Mouse (Mus musculus) monocyte, adult 5-6 weeks (primary cell): Measurements from ENCODE around the gene Capn7. TPM values are rescaled to one million over a fixed set of nuclear protein-coding genes. Genes with fewer than 3 reads are reported as not detected.

Experiments used
- ATAC-seq: fragments of 153-309, 156-312 bp; replicated peaks from 2 replicates; pipeline ENCODE4 v1.8.0; 2017; ENCODE audit warnings: mild to moderate bottlenecking; ENCODE audit not compliant: low TSS enrichment, insufficient number of reproducible peaks, severe bottlenecking, poor library complexity, low FRiP score
- total RNA-seq: library from RNA; stranded (forward); fragments of 200-1000, 200-491, 200-594 nt; gene quantifications from 3 replicates; pipeline ENCODE4 v1.2.3, GENCODE M21; 2017

The Capn7 gene
- total RNA-seq, 1 experiment from 2014 or later: 73.5 TPM

DNA sequence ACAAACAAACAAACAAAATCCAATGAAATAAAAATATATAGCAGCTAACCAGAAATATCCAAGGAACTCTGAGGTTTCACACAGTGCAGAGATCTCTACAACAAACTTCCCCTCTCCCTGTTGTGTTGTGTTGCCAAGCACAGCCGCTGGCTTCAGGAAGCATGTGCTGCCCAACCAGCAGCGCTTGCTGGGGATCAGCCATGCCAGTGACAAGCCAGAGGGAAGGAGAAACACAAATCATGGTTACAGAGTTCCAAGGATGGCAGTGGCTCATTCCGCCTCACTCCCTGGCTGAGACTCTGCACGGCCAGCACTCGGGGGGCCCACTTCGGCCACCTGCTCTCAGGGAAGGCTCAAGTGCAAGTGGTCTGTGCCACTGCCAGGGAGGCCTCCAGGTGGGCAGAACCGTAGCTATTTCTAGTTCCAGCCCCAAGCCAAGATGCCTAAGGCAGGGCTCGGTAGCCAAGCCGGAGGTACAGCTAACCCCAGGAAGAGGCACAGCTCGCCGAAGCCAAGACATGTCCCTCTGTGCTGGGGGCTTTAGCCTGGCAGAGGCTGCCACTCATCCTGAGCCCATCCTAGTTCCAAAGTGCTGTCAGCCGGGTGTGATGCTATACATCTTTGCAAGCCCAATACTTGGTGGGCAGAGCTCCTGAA, 69.8 kb downstream of the Capn7 start:
- no peak for ATAC-seq

DNA sequence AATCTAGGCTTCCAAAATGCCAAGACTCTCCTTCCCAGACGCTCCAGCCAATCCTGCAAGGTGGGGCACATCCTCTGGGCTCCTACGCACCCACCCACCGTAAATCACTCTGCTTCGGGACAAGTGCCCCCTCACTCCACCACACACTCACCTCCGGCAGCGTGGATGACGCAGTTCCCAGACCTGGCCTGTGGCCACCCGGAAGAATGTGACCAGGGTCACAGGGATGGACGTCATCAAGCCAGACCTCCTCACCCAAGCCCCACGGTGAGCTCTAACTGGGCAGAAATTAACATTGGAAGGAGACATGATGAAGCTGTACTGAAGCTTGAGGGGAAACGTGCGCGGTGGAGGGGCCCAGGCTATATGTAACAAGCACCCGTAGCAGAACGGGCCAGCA, 70.8 kb downstream of the Capn7 start:
- no peak for ATAC-seq

DNA sequence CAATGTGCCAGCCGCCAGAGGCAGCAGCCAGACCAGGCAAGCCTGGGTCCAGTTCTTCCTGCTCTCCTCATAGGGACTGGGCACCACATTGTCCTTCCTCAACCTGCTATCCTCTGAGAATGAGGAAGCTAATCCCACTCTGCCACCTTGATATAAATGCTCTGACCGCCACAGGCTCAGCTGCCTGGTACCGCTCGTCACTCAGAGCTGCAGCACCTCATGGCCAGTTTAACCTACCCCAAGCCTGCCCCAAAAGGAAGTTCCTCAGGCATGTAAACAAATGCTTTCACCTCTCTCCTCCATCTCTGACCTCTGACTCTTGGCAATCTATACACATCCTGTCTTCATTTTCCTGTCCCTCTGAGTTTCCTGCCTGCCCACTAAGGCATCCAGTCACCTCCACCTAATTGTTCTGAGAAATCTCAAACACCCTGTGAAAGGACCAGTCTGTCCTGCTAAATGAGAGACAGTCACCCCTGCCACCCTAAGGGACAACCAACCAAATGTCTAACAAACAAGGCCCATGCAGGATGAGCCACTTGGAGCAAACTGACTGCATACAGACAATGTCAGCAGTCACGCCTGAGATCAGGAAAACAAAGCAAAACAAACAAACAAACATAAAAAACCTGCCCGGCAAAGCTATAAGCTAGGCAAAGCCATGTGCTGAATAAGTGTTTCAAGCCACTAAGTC, 71.6 kb downstream of the Capn7 start:
- ATAC-seq: peak; percentile 36

DNA sequence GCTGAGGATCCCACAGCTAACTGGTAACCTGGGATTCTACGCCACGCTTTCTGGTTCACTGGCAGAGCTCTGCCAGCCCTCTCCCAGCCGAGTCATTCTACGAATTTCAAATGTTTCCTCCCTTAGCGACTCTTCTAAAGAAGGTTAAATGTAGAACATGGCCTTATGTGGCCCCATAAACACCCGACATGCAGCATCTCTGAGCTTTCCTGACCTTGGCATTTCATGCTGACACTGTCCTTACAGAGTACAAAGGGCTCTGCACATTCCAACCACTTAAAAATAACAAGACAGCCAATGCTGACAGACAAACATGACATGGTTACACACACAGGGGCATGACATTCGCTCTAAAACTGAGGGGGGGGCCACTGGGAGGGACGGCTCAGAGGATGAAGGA, 72.2 kb downstream of the Capn7 start:
- no peak for ATAC-seq

DNA sequence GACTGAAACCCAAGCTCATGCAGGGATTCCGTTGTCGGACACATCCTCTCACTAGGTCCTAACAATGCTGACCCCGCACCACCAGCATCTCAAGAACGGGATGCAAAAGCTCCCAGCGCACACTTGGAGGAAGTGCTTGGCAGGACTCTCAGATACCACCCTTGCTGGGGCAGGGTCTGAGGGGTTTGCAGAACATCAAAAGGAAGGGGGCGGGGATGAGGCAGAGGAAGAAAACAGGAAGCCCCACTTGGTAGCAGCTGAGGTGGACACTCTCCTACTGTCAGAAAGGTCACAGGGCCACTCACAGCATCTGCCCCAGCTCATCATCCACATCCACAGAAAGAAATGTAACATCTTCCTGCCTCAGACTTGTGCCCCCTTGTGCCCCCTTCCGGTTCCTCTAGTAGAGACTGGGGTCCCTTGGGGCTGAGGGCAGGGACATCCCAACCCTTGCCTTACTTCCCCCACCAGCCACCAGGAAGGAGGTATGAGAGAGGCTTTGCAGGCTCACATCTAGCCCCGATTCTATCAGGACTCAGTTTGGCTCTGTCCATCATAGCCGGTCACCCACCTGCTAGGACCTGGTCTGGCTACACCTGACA, 73.8 kb downstream of the Capn7 start:
- no peak for ATAC-seq

DNA sequence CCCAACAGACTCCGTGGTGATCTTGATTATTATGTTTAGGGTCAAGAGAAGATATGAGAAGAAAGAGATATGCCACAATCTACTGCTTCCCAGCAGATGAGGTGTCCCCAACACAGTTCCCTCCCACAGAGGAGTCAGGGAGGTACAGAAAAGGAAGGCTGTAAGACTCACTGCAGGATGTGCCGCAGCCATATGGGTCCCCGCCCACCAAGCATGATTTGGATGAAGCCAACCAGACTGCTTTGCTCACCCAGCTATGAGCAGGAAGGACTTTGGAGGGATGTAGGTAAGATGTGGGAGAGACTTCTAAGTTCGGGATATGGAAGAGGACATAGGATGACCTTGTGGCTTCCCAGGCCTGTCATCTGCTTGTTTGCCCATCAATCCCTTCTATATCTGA, 74.3 kb downstream of the Capn7 start:
- ATAC-seq: no peak

DNA sequence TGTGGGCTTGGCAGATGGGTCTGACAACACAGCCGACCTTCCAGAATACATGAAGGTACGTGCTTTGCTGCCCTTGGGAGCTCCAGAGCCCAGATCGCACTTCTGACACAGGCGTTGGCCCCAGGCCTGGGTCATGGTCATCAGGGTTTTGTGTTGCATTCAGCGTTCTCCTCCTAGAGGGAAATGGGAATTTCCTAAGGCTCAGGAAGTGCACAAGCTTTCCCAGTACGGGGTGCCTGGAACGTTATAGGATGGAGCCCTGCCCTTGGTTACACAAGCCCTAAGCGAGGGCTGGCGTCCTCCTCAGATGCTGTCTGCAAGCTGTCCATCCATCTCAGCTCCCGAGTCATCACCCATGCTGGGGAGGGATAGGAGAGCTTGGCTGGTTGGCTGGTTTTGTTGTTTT, 76.2 kb downstream of the Capn7 start:
- ATAC-seq: no peak

DNA sequence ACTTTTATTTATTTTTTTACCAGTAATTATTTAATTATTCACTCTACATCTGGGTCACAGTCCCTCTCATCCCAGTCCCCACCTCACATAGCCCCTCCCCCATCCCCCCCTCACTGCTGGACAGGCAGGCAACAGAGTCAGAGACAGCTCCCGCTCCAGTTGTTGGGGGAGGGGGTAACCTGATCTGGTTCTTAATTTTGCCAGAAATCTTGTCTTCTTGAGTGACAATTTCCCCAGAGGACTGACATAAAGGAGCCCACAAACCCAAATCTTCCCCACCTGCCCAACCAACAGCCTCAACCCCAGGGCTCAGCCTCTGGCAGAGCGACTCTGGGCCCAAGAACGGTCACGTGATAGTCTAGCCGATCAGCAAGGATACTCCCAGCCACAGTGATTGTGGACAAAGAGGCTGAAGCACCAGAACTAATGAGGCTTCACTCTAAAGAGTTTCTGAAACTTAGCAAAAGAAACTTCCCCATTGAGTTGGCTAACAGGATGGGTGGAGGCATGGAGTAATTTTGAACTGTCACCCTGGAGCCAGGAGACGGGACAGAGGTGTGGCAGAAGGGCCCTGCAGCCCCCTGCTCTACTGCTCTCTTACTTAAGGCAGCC, 77.1 kb downstream of the Capn7 start:
- peak; percentile 72 for ATAC-seq

DNA sequence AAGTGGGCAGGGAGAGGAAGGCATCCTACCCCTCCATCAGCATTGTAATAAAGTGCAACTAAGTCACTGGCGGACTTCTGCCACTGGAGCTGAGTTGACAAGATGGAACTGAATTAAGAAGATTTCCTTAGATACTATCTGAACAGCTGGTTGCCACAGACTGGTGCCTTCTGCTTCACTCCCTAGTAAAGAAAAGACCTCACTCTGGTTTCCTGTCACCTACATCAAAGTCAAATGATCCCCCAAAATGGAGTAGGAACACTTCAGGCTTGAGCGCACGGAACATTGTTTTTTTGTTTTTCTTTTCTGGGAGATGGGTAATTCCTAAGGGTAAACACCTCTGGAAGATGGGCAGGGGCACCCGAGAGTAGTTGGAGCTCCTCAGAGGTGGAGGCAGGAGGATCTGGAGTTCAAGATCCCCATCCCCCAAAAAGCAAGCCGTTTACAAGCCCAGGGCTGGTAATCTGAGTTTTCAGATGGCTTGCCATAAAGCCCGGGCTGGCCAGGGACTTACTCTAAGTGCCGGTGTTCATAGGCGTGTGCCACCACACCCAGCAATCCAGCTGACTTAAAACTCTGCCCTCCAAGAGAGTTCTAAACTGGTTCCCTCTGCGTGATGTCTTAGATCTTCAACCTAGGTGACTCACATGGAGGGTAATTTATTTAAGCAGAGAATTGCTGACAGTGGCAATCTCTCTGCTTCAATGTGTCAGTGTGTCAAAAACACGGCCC, 78.0 kb downstream of the Capn7 start:
- ATAC-seq: no peak

DNA sequence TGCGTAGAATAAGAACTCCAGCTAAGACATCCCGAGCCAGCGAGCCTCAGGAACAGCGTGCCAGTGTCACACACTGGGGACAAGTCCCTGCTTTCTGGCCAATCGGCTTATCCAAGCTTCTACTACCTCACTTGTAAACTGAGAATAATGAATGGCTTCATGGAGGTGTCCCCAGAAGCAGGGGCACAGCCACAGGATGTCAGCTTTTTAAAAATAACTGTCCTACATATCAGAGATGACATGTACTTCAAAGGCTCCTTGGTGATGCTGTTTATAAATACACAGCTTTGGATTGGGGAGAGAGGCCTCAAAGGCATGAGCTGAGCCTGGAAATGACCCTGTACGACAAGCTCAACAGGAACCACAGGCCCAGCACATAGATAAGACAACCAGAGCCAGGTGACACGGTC, 78.5 kb downstream of the Capn7 start:
- ATAC-seq: no peak

DNA sequence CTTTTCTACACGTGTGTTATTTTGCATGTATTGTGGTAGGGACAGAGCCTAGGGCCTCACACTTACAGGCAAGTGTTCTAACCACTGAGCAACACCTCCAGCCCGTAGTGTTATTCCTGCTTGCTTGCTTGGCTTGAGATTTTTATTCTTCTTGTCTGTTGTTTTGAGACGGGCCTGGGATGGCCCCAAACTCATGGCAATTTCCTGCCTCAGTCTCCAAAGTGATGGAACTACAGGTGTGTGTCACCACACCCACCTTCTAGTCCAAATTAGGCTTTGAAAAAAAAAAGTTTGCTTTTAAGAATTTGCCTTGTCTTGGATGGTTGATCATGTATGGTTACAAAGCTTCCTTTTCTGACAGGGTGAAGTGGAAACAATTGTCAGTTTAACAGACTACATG, 80.0 kb downstream of the Capn7 start:
- ATAC-seq: no peak

DNA sequence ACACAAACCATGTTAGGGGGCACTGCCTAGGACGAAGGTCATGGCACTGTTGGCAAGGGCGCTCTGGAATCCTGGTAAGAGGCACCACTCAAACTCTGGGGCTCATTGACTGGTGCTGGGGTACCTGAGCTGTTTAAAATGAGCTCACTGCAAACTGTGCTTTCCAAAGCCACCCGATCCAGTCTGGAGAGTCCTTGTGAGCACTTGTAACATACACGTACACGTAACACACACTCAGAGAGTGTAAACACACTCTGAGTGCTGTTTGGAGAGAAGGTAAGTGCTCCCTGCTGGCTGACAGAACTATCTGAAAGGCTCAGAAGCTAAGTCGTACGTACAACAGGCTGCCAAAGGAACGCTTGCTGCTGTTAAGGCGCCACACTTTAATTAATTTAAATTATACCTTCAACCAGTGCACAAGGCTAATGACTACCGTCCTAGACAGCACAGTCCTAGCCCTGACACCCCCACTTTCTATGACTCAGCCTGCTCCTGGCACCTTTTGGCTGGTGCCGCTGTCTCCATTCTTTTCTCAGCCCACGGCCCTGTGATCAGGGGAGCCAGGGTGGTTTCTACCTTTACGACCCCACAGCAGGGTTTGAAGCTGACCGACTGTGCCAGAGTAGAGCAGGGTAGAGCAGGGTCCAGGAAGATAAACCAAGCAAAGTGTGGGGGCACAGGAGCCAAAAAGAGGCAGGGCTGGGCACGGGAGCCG, 80.6 kb downstream of the Capn7 start:
- ATAC-seq: no peak

DNA sequence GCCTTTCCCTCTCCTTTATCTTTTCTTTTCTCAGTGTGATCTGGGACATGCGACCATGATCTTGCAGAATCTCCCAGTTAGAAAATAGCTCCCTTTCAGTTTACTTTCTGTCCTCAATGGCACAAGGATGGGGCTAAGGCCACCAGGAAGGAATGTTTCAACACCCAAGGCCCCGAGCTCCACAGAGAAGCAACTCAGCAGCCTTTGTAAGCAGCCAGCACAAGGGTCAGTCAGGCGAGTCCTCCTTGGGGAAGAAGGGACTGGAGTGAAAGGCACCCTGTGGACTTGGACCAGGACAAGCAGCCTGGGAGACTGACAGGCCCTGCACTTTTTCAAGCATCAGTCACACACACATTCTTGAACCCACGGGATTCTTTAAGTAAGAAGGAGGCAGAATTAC, 82.8 kb downstream of the Capn7 start:
- no peak for ATAC-seq

DNA sequence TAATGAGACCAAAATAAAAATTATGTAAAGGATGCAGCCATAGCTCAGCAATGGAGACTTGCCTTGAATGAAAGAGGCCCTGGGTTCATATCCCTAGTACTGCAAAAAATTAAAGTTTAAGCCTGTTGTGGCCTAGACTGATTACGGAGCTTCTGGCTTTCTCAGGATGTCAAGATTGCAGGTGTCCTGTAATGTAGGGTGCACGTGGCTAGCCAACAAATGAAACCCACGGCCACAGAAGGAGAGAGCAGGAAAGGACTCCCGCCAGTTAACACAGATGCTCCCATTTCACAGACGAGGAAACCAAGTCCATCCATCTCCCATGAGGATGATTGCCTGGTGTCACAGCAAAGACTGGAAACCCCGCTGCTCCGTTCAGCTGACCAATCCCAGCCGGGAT, 83.7 kb downstream of the Capn7 start:
- ATAC-seq: no peak

DNA sequence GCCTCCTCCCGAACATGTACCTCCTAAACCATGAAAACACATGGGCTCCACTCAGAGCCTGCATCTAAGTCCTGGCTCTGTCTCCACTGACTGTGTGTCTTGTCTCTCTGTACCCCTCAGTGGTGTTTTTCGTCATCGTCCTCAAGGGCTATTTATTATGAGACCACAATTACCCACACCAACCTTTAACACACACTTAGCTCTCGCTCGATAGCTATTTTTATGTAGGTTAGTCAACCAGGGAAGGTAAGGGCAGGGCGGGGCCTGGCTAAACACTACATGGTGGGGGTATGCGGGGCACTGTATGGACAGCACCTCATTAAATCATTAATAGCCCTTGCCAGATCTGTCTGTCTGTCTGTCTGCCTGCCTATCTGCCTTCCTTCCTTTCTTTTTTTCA, 84.1 kb downstream of the Capn7 start:
- no peak for ATAC-seq

DNA sequence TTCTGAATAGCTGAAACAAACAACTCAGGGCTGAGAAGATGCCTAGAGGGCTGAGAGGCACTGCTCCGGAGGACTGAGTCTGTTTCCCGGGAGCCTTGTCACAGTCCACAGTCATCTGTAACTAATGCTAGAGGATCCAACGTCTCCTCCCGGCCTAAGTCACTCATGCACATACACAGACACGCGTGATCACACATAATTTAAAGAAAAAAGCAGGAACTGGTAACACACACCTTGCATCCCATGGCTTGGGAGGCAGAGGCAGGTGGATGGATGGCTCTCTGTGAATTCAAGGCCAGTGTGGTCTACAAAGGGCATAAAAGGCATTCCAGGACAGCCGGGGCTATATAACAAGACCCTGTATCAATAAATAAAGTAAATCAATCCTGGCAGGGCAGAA, 84.5 kb downstream of the Capn7 start:
- no peak for ATAC-seq
